ENCODE assay signal across 9 mouse cellular contexts in genomic region chr7:143459332-143460211, GRCm38 (mm10). TPM values are rescaled to one million over a fixed set of nuclear protein-coding genes. Genes with fewer than 3 reads are reported as not detected.
DNase-seq lines count a peak whose midpoint lies in the region; ATAC-seq and TF ChIP-seq lines count a peak whose summit lies in the region.
"Had no signal": no experiment of that assay in that cellular context is flagged by ENCODE, and none has a peak within 500 bp of the region (broad histone marks: within the 10 kb centered on the region; RNA-seq: fewer than 3 reads in every experiment).

No protein-coding gene starts in this region.

- DNase-seq in embryonic facial prominence, embryonic 14.5 days (ENCODE audit: low spot score), result no peak
- no peak for DNase-seq in limb, embryonic 14.5 days (ENCODE audit: low spot score)
- DNase-seq in neural tube, embryonic 10.5 days (ENCODE audit: extremely low spot score, low spot score), result peak; percentile 51
- no peak for DNase-seq in right cerebral cortex, postnatal 36 days (ENCODE audit: low spot score in 2 of 2)

- 0 out of 2 replicates have a peak, but pooled peaks have one; percentile 13 for TF ChIP-seq POLR2A in limb, embryonic 14.5 days (IDR thresholded peaks at IDR 0.05; ENCODE audit: borderline replicate concordance, extremely low read depth, insufficient read depth, insufficient read length)

- peaks cover 94% of the 10 kb centered on the region for H3K27me3 ChIP-seq in megakaryocyte, embryonic 14.5 days (replicated peaks)
- no peaks in the 10 kb centered on the region for H3K27me3 ChIP-seq in embryonic facial prominence, embryonic 14.5 days (replicated peaks; ENCODE audit: control insufficient read depth, insufficient read depth, low read length)
- no peaks in the 10 kb centered on the region for H3K27me3 ChIP-seq in heart, embryonic 16.5 days (ENCODE audit: control insufficient read depth, insufficient read depth, low read length)
- H3K27me3 ChIP-seq in limb, embryonic 14.5 days (ENCODE audit: control insufficient read depth, insufficient read depth, low read length), result no peaks in the 10 kb centered on the region
- H3K27me3 ChIP-seq: Patski had no signal

- peaks cover 19% of the 10 kb centered on the region for H3K4me1 ChIP-seq in megakaryocyte, embryonic 14.5 days
- peaks cover under 1% of the 10 kb centered on the region; the same call in 1 of the 2 replicates for H3K4me1 ChIP-seq in embryonic facial prominence, embryonic 14.5 days (ENCODE audit: control insufficient read depth, insufficient read depth, low read length)
- peaks cover 14% of the 10 kb centered on the region for H3K4me1 ChIP-seq in heart, embryonic 16.5 days (ENCODE audit: control insufficient read depth, insufficient read depth, low read length)
- H3K4me1 ChIP-seq in limb, embryonic 14.5 days (ENCODE audit: control insufficient read depth, insufficient read depth, low read length), result peaks cover 13% of the 10 kb centered on the region

- WGBS in embryonic facial prominence, embryonic 14.5 days, result 47% methylated on average over 56 of the region's 100 CpGs
- 19% methylated on average over 100 of the region's 100 CpGs for WGBS in heart, embryonic 16.5 days
- WGBS in limb, embryonic 14.5 days, result 37% methylated on average over 73 of the region's 100 CpGs

- peak overlapping the region; percentile 85 for H3K27ac ChIP-seq in embryonic facial prominence, embryonic 14.5 days (replicated peaks; ENCODE audit: low read depth, low read length)
- peak overlapping the region; percentile 59 for H3K27ac ChIP-seq in heart, embryonic 16.5 days (ENCODE audit: low read length)
- peak overlapping the region; percentile 84 for H3K27ac ChIP-seq in limb, embryonic 14.5 days (replicated peaks; ENCODE audit: low read depth, low read length)

- H3K9me3 ChIP-seq in megakaryocyte, embryonic 14.5 days, result peaks cover 41% of the 10 kb centered on the region
- peaks cover 27% of the 10 kb centered on the region for H3K9me3 ChIP-seq in embryonic facial prominence, embryonic 14.5 days (ENCODE audit: control insufficient read depth, low read length)
- H3K9me3 ChIP-seq in heart, embryonic 16.5 days (replicated peaks; ENCODE audit: control insufficient read depth, low read length), result peaks cover 16% of the 10 kb centered on the region
- H3K9me3 ChIP-seq in limb, embryonic 14.5 days (ENCODE audit: control insufficient read depth, low read length), result peaks cover 26% of the 10 kb centered on the region

- peak overlapping the region; percentile 83 for H3K9ac ChIP-seq in embryonic facial prominence, embryonic 14.5 days (ENCODE audit: low read depth, low read length)
- peak overlapping the region; percentile 81 for H3K9ac ChIP-seq in heart, embryonic 16.5 days (ENCODE audit: low read length)
- H3K9ac ChIP-seq in limb, embryonic 14.5 days (ENCODE audit: low read depth, low read length, severe bottlenecking), result peak overlapping the region; percentile 86

- H3K36me3 ChIP-seq in megakaryocyte, embryonic 14.5 days (replicated peaks; ENCODE audit: low read length), result no peaks in the 10 kb centered on the region
- peaks cover 13% of the 10 kb centered on the region; the same call in 1 of the 2 replicates for H3K36me3 ChIP-seq in embryonic facial prominence, embryonic 14.5 days (ENCODE audit: control insufficient read depth, insufficient read depth, low read length)
- H3K36me3 ChIP-seq in heart, embryonic 16.5 days (ENCODE audit: control insufficient read depth, insufficient read depth), result no peaks in the 10 kb centered on the region
- peaks cover 20% of the 10 kb centered on the region for H3K36me3 ChIP-seq in limb, embryonic 14.5 days (ENCODE audit: control insufficient read depth, insufficient read depth, low read length)

- no peak for ATAC-seq in megakaryocyte, adult 5-6 weeks (ENCODE audit: poor library complexity, severe bottlenecking)
- no peak for ATAC-seq in embryonic facial prominence, embryonic 14.5 days (ENCODE audit: low read depth)
- 0 out of 2 replicates have a peak, but pooled peaks have one; percentile 5 for ATAC-seq in heart, embryonic 16.5 days (replicated peaks; ENCODE audit: extremely low read depth, insufficient read depth, low FRiP score)
- ATAC-seq in limb, embryonic 14.5 days (ENCODE audit: low FRiP score, low read depth), result no peak
- ATAC-seq in megakaryocyte progenitor cell, adult 5-6 weeks (replicated peaks; ENCODE audit: poor library complexity), result no peak
- ATAC-seq: Patski had no signal

- H3K4me3 ChIP-seq in megakaryocyte, embryonic 14.5 days (replicated peaks), result peak overlapping the region; percentile 78
- H3K4me3 ChIP-seq in embryonic facial prominence, embryonic 14.5 days (ENCODE audit: low read depth, low read length), result peak overlapping the region; percentile 60
- H3K4me3 ChIP-seq in heart, embryonic 16.5 days (ENCODE audit: low read length), result peak overlapping the region; percentile 68
- H3K4me3 ChIP-seq in limb, embryonic 14.5 days (replicated peaks; ENCODE audit: low read length), result peak overlapping the region; percentile 66

- peak overlapping the region; percentile 53 for H3K4me2 ChIP-seq in embryonic facial prominence, embryonic 14.5 days (ENCODE audit: low read depth, low read length)
- peak overlapping the region; percentile 80 for H3K4me2 ChIP-seq in heart, embryonic 16.5 days (ENCODE audit: low read depth, low read length)
- peak overlapping the region; percentile 49 for H3K4me2 ChIP-seq in limb, embryonic 14.5 days (replicated peaks; ENCODE audit: low read depth, low read length, severe bottlenecking)

RNA-seq across cellular contexts. Expression of gene Cdkn1c, which starts 1.3 kb away (rescaled TPM):
- polyA plus RNA-seq in megakaryocyte, embryonic 14.5 days (2012; ENCODE audit: insufficient read depth, low replicate concordance), result 0.66 TPM in 1 of 2 replicates, not detected in the other
- 1.3 and 2.3 TPM in 2 replicates for total RNA-seq in megakaryocyte, adult 5-6 weeks (2015)
- 0.41 and 0.95 TPM in 2 replicates for total RNA-seq in megakaryocyte, adult 5-6 weeks (2017)
- 2,410 and 2,543 TPM in 2 replicates for polyA plus RNA-seq in embryonic facial prominence, embryonic 14.5 days (2014; fragmentation: Nextera tagmentation; extraction: Ambion mirVana)
- 285 and 286 TPM in 2 replicates for polyA plus RNA-seq in heart, embryonic 16.5 days (2015; fragmentation: Nextera tagmentation; extraction: Ambion mirVana)
- 1,048 and 1,240 TPM in 2 replicates for polyA plus RNA-seq in limb, embryonic 14.5 days (2012; rRNA removed)
- polyA plus RNA-seq in limb, embryonic 14.5 days (2014; fragmentation: Nextera tagmentation; extraction: Ambion mirVana), result 2,054 and 2,200 TPM in 2 replicates
- 0.61 and 0.79 TPM in 2 replicates for total RNA-seq in megakaryocyte progenitor cell, adult 5-6 weeks (2015)
- total RNA-seq in megakaryocyte progenitor cell, adult 5-6 weeks (2017), result 0.41 and 0.58 TPM in 2 replicates

RNA-seq across cellular contexts. Expression of gene Slc22a18, which starts 14.0 kb away (rescaled TPM):
- polyA plus RNA-seq in megakaryocyte, embryonic 14.5 days (2012; ENCODE audit: insufficient read depth, low replicate concordance), result 0.32 TPM in 1 of 2 replicates, not detected in the other
- 1.2 and 1.3 TPM in 2 replicates for total RNA-seq in megakaryocyte, adult 5-6 weeks (2015)
- total RNA-seq in megakaryocyte, adult 5-6 weeks (2017), result 0.94 and 1.7 TPM in 2 replicates
- 2.5 and 2.8 TPM in 2 replicates for polyA plus RNA-seq in embryonic facial prominence, embryonic 14.5 days (2014; fragmentation: Nextera tagmentation; extraction: Ambion mirVana)
- 0.66 and 1.0 TPM in 2 replicates for polyA plus RNA-seq in heart, embryonic 16.5 days (2015; fragmentation: Nextera tagmentation; extraction: Ambion mirVana)
- 3.3 and 5.3 TPM in 2 replicates for polyA plus RNA-seq in limb, embryonic 14.5 days (2012; rRNA removed)
- polyA plus RNA-seq in limb, embryonic 14.5 days (2014; fragmentation: Nextera tagmentation; extraction: Ambion mirVana), result 2.3 and 2.6 TPM in 2 replicates
- total RNA-seq in megakaryocyte progenitor cell, adult 5-6 weeks (2015), result 0.12 and 1.5 TPM in 2 replicates
- 0.64 TPM in 1 of 2 replicates, not detected in the other for total RNA-seq in megakaryocyte progenitor cell, adult 5-6 weeks (2017)

RNA-seq across cellular contexts. Expression of gene Phlda2, which starts 43.4 kb away (rescaled TPM):
- polyA plus RNA-seq in megakaryocyte, embryonic 14.5 days (2012; ENCODE audit: insufficient read depth, low replicate concordance), result 2.3 TPM in 1 of 2 replicates, not detected in the other
- total RNA-seq in megakaryocyte, adult 5-6 weeks (2015), result not detected in 2 replicates
- not detected in 2 replicates for total RNA-seq in megakaryocyte, adult 5-6 weeks (2017)
- polyA plus RNA-seq in embryonic facial prominence, embryonic 14.5 days (2014; fragmentation: Nextera tagmentation; extraction: Ambion mirVana), result 6.3 and 8.0 TPM in 2 replicates
- polyA plus RNA-seq in heart, embryonic 16.5 days (2015; fragmentation: Nextera tagmentation; extraction: Ambion mirVana), result 0.29 and 0.71 TPM in 2 replicates
- polyA plus RNA-seq in limb, embryonic 14.5 days (2012; rRNA removed), result 23.3 and 34.7 TPM in 2 replicates
- 13.7 and 14.1 TPM in 2 replicates for polyA plus RNA-seq in limb, embryonic 14.5 days (2014; fragmentation: Nextera tagmentation; extraction: Ambion mirVana)
- 0.81 and 2.2 TPM in 2 replicates for total RNA-seq in megakaryocyte progenitor cell, adult 5-6 weeks (2015)
- not detected in 2 replicates for total RNA-seq in megakaryocyte progenitor cell, adult 5-6 weeks (2017)
- polyA plus RNA-seq: Patski had no signal

Comparison
In these comparisons a context has a peak if more than half of its experiments do, and no peak if none do; other contexts are left out.
1. RNA of gene Cdkn1c, which starts 1.3 kb away (polyA plus RNA-seq): 2,410 to 2,543 TPM in embryonic facial prominence, embryonic 14.5 days, 1,048 to 2,200 TPM in limb, embryonic 14.5 days and 285 to 286 TPM in heart, embryonic 16.5 days; 0.66 TPM in megakaryocyte, embryonic 14.5 days; every median in the first group is over 100 times any median in the second.
2. Peak in every context shown above with its lines, with median percentiles within 50 percentile points of each other: H3K4me3 ChIP-seq, H3K27ac ChIP-seq, H3K4me2 ChIP-seq and H3K9ac ChIP-seq.